Mouse (Mus musculus): Measurements from ENCODE around the gene Tmem151a. TPM values are rescaled to one million over a fixed set of nuclear protein-coding genes. Genes with fewer than 3 reads are reported as not detected.

Gene Tmem151a
- 8.9 and 12.9 TPM in 2 replicates for polyA plus RNA-seq (2012; rRNA removed)

GRCm38 (mm10) chr19:5085145-5085863, at the start of gene Tmem151a:
TSS of gene Tmem151a (minus strand) at chr19:5085531.

GRCm38 (mm10) chr19:5118384-5118698, 33.0 kb upstream of the Tmem151a start, which contains the start of gene Klc2:
TSS of gene Klc2 (minus strand) at chr19:5118560.

GRCm38 (mm10) chr19:5106731-5107191, 21.4 kb upstream of the Tmem151a start, which contains the start of gene Rab1b:
TSS of gene Rab1b (minus strand) at chr19:5107072.

DNA sequence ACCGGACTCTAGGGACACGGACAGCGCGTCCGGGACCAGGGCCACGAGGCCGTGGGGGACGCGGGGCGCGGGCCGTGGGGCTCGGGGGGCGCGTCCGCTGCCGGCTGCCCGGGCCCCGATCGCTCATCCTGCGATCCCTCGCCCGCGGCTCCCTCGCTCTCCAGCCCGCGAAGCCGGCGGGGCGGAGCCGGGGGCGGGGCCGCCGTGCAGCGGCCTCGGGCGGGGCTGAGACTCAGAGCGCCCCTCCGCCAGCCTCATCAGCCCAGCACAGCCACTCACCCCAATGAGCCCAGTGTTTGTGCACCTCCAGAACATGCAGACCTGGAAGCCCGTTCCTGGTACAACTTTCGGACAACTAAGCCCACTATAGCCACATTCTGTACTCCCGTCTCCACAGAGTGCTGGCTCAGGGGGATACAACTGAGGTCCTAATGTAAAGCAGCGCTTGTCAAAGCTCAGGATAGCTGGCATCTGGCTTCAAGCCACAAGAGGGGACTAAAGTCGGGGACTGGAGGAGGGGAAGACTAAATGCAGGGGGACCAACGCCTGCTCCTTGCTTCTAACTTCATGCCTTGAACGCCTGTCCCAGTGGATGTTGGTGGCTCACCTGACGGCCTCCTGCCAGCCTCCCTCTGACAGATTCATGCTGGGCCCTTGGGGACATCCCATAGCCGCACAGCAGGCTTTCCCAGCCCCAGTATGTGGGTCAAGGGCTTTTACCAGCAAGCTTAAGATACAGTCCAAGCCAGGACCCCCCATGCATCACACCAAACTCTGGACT, 13.2 kb upstream of the Tmem151a start, which contains the start of gene Cnih2:
Gene Cnih2, minus strand, starts transcription at position 159 of the 781 bp plus-strand sequence.

GRCm38 (mm10) chr19:5087884-5088728, 2.8 kb upstream of the Tmem151a start, which contains the start of gene Yif1a:
TSS of gene Yif1a (plus strand) at chr19:5088538.

GRCm38 (mm10) chr19:5067867-5068569, 17.3 kb downstream of the Tmem151a start, which contains the start of gene Cd248:
TSS of gene Cd248 (plus strand) at chr19:5068078.

GRCm38 (mm10) chr19:5050047-5050905, 35.1 kb downstream of the Tmem151a start, which contains the start of gene Rin1:
TSS of gene Rin1 (plus strand) at chr19:5050481.

DNA sequence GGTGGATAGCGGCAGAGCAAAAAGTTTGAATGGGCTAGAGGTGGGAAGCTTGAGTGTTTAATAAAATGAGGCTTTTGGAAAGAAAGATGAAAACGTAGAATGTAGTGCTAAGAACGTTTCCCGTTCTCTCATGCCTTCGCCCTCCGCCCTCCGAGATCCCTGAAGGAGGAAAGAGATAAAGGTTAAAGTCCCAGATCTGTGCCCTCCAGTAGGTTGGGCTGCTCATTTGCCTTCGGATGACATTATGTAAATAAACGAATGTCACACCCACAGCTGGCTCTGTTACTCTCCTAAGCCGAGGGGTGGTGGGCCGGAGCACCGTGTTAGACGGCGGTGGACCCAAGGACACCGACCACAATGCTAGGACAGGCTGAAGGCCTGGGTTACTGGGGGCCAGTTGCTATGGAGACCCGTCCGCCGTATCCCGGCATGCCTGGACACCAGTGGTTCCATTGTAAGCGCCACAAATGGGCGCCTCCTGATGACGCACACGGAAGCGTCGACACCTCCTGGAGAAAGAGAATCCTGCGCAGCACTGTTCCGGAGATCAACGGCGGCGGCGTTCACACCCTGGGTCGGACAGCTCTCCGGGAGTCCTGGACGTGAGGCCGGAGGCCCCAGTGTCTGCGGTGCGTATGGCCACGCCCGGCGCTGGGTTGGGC, 44.3 kb downstream of the Tmem151a start, which contains the start of gene Brms1:
Gene Brms1, plus strand, starts transcription at position 493 of the 662 bp plus-strand sequence.

DNA sequence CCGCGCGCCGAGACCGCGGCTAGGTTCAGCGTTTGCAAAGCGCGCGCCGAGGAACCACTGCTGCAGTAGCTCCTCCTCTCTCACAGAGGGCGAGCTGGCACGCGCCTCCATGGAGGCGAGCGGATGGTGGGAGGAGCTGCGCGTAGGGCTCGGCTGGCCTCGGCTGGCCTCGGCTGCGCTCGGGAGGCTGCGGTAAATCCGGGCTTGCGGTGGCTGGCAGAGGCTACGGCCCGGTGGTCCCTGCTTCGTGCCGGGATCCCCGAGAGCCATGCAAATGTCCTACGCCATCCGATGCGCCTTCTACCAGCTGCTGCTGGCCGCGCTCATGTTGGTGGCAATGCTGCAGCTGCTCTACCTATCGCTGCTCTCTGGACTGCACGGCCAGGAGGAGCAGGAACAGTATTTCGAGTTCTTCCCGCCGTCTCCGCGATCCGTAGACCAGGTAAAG, 46.6 kb downstream of the Tmem151a start, which contains the start of the genes B4gat1 and AC124502.3:
Gene B4gat1, plus strand, starts transcription at position 118 of the 448 bp plus-strand sequence.
Gene AC124502.3, plus strand, starts transcription at position 183 of the 448 bp plus-strand sequence.

DNA sequence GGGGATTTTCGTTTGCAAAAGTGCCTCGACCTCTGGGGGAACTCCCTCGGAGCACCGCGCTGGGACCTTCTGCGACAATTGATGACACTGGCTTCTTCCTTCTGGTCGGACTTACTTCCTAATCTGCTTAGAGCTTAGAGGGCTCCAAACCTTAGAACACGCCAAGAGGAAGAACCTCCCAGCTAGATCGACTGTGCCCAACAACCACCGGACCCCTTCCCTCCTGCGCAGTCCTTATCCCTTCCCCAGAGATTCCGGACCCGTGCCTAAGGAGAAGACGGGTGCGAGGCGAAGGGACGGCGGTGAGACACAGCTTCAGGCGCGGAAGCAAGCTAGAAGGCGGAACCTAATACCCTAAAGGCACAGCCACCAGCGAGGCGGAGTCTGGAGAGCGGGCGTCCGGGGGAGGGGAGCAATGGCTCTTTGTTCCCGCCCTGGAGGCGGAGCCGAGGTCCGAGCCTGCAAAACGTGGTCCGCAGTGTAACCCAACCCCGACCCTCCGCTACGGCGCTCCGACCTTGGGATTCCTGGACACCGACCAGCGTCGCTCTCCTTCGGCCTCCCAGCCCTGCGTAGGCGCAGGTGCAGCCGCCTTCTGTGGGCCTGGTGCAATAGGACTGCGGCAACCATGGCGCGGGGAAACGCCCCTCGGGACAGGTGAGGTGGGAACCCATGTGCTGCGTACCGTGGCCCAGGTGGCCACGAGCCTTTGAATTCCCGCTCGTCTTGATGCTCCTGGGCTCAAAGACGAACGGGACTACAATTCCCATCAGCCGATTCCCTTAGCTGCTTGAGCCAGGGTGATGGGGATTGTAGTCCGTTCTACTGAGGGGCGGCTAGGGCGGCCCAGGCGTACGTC, 61.5 kb downstream of the Tmem151a start, which contains the start of gene Slc29a2:
Gene Slc29a2, plus strand, starts transcription at position 240 of the 859 bp plus-strand sequence.

Other genes starting within 250 kb of the Tmem151a start
- 48.6 and 71.6 TPM in 2 replicates for gene Ccs, start 246.2 kb downstream of the Tmem151a start, polyA plus RNA-seq (2012; rRNA removed)
- 0.29 and 0.47 TPM in 2 replicates for gene Ccdc87, start 246.2 kb downstream of the Tmem151a start, polyA plus RNA-seq (2012; rRNA removed)
- 443 and 448 TPM in 2 replicates for gene Ctsf, start 230.4 kb downstream of the Tmem151a start, polyA plus RNA-seq (2012; rRNA removed)
- gene Actn3, start 207.6 kb downstream of the Tmem151a start, polyA plus RNA-seq (2012; rRNA removed): 3.2 and 3.8 TPM in 2 replicates
- 50.8 and 63.0 TPM in 2 replicates for gene Zdhhc24, start 206.9 kb downstream of the Tmem151a start, polyA plus RNA-seq (2012; rRNA removed)
- gene Bbs1, start 178.9 kb downstream of the Tmem151a start, polyA plus RNA-seq (2012; rRNA removed): 9.8 and 13.1 TPM in 2 replicates
- 158 and 220 TPM in 2 replicates for gene Dpp3, start 157.2 kb downstream of the Tmem151a start, polyA plus RNA-seq (2012; rRNA removed)
- 12.9 and 17.8 TPM in 2 replicates for gene Peli3, start 142.4 kb downstream of the Tmem151a start, polyA plus RNA-seq (2012; rRNA removed)
- 16.6 and 19.4 TPM in 2 replicates for gene Mrpl11, start 123.4 kb downstream of the Tmem151a start, polyA plus RNA-seq (2012; rRNA removed)
- 2.8 and 4.2 TPM in 2 replicates for gene Npas4, start 95.2 kb downstream of the Tmem151a start, polyA plus RNA-seq (2012; rRNA removed)
- gene Slc29a2, start 61.7 kb downstream of the Tmem151a start, polyA plus RNA-seq (2012; rRNA removed): 22.3 and 29.6 TPM in 2 replicates
- gene B4gat1, start 46.7 kb downstream of the Tmem151a start, polyA plus RNA-seq (2012; rRNA removed): 69.6 and 74.6 TPM in 2 replicates
- gene AC124502.3, start 46.6 kb downstream of the Tmem151a start, polyA plus RNA-seq (2012; rRNA removed): 1.6 and 2.1 TPM in 2 replicates
- gene Brms1, start 44.2 kb downstream of the Tmem151a start, polyA plus RNA-seq (2012; rRNA removed): 33.0 and 36.1 TPM in 2 replicates
- 18.2 and 24.3 TPM in 2 replicates for gene Rin1, start 35.0 kb downstream of the Tmem151a start, polyA plus RNA-seq (2012; rRNA removed)
- gene Cd248, start 17.5 kb downstream of the Tmem151a start, polyA plus RNA-seq (2012; rRNA removed): 31.1 and 41.1 TPM in 2 replicates
- gene Yif1a, start 3.0 kb upstream of the Tmem151a start, polyA plus RNA-seq (2012; rRNA removed): 166 and 167 TPM in 2 replicates
- 14.4 and 14.6 TPM in 2 replicates for gene Cnih2, start 13.0 kb upstream of the Tmem151a start, polyA plus RNA-seq (2012; rRNA removed)
- 228 and 236 TPM in 2 replicates for gene Rab1b, start 21.5 kb upstream of the Tmem151a start, polyA plus RNA-seq (2012; rRNA removed)
- gene Klc2, start 33.0 kb upstream of the Tmem151a start, polyA plus RNA-seq (2012; rRNA removed): 184 and 197 TPM in 2 replicates
- 59.2 and 59.9 TPM in 2 replicates for gene Pacs1, start 187.6 kb upstream of the Tmem151a start, polyA plus RNA-seq (2012; rRNA removed)
- 146 and 169 TPM in 2 replicates for gene Sf3b2, start 209.9 kb upstream of the Tmem151a start, polyA plus RNA-seq (2012; rRNA removed)
- 0.67 and 0.79 TPM in 2 replicates for gene Gal3st3, start 212.8 kb upstream of the Tmem151a start, polyA plus RNA-seq (2012; rRNA removed)

Measured in ovary, adult 2 months (tissue).